Mouse (Mus musculus): ENCODE data around the gene Srrm4. TPM values are rescaled to one million over a fixed set of nuclear protein-coding genes. Genes with fewer than 3 reads are reported as not detected.

The Srrm4 gene
- polyA plus RNA-seq, 1 experiment from 2014 or later, result 0.18 TPM

DNA sequence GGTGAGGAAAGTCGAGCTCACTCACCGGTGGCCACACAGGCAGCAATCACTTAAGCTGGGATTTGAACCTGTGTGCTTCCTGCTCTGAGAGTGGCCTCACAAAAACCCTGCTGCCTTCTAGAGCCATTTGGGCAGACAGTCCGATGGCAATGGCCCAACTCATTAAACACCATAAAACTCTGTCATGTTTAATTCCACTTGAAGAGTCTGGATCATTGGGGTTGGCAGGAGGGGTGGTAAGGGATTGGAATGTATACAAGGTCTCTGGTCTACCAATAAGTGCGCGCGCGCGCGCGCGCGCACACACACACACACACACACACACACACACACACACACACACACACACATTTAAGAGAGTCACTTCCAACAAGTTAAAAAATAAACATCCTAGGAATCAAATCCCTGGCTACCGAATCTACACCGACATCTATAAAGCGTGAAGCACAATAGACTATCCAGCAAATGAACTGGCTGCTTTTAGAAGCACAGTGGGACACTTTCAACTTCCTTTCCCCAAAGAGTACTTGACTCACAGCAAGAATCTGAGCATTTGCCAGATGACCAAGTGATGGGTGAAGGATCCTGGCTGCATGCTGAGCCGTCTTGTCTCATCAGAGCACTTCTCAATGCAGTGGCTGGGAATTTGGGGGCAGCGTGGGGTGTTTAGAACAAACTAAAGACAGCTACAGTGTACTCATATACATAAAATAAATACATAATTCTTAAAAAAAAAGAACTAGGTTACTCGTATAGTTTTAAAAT is 112.8 kb downstream of the Srrm4 start:
- TF ChIP-seq CTCF (IDR thresholded peaks at IDR 0.05; ENCODE audit: low read depth), result no peak
- Histone ChIP-seq H3K27me3 (ENCODE audit: insufficient read depth, low read length) (no peaks in the 10 kb centered on the region), H3K4me3 (ENCODE audit: low read depth, low read length) (no peak overlapping the region), H3K4me2 (no peak overlapping the region), H3K9ac (no peak overlapping the region), H3K27ac (ENCODE audit: low read depth) (no peak overlapping the region), H3K4me1 (ENCODE audit: insufficient read depth) (no peaks in the 10 kb centered on the region), H3K36me3 (ENCODE audit: insufficient read depth) (no peaks in the 10 kb centered on the region), H3K9me3 (ENCODE audit: low read depth, low read length) (no peaks in the 10 kb centered on the region)
- ATAC-seq (ENCODE audit: insufficient read depth) (peak; percentile 43), DNase-seq (peak; percentile 88)
- 75% methylated on average over 18 of the region's 18 CpGs for WGBS

DNA sequence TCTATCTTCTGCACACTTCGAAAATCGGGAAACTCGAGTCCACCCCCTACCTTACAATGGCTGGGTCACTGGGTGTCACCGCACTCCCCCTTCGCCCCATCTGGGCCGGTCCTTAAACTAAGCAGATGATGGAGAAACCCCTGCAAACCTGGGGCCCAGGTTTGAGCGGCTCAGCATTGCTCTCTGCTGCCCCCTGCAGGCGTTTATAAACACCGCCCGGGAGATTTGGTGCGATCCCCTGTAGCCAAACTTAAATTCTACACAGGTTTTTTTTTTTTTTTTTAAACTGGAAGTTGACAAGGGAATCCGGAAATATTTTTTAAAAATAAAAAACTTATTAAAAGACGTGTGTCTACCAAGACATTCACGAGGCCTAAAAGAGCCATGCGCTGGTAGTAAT is 115.6 kb downstream of the Srrm4 start:
- Histone ChIP-seq H3K36me3 (ENCODE audit: insufficient read depth) (no peaks in the 10 kb centered on the region), H3K4me2 (no peak overlapping the region), H3K27ac (ENCODE audit: low read depth) (no peak overlapping the region), H3K9ac (no peak overlapping the region), H3K4me3 (ENCODE audit: low read depth, low read length) (no peak overlapping the region), H3K9me3 (ENCODE audit: low read depth, low read length) (no peaks in the 10 kb centered on the region), H3K27me3 (ENCODE audit: insufficient read depth, low read length) (no peaks in the 10 kb centered on the region), H3K4me1 (ENCODE audit: insufficient read depth) (no peaks in the 10 kb centered on the region)
- WGBS, result 12% methylated on average over 15 of the region's 15 CpGs
- peak; percentile 82 for TF ChIP-seq CTCF (IDR thresholded peaks at IDR 0.05; ENCODE audit: low read depth)
- DNase-seq (peak; percentile 83), ATAC-seq (ENCODE audit: insufficient read depth) (peak; percentile 40; the same call in 1 of the 2 replicates)

DNA sequence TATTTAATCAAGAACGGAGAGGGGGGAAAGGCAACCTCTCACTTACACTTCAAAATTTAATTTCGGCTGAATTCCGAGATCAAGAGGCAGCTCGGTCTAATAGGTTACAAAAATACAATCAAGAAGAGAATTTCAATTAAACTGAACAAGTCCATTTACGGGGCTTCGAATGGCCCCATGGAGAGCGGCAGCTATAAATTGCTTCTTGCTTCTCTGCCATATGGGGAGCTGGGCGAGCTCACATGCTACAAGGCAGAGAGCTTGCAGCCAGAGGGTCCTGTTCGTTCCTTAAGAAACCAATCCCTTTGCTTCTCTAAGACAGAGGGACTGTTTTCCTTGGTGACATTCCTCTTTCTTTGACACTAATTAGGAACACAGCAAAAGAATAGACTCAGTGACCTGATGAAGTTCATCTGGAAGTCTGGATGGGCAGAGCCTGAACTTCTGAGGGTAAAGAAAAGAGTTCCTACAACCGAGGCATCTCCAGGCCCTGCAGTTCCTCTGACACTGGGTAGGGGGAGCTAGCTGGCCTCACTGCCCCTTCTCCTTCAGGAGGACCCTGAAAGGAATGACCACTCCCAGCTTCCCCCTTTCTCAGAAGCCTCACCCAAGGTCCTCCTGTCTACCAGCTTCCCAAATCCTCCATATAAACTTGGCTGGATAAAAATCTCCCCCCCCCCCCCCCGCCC is 130.1 kb downstream of the Srrm4 start:
- H3K4me2 ChIP-seq, result no peak overlapping the region
- peak; percentile 61 for TF ChIP-seq CTCF (IDR thresholded peaks at IDR 0.05; ENCODE audit: low read depth)
- H3K9me3 ChIP-seq (ENCODE audit: low read depth, low read length), result no peaks in the 10 kb centered on the region
- WGBS, result 61% methylated on average over 11 of the region's 11 CpGs
- DNase-seq (no peak), ATAC-seq (ENCODE audit: insufficient read depth) (no peak)
- no peaks in the 10 kb centered on the region for H3K36me3 ChIP-seq (ENCODE audit: insufficient read depth)
- no peak overlapping the region for H3K4me3 ChIP-seq (ENCODE audit: low read depth, low read length)
- H3K27ac ChIP-seq (ENCODE audit: low read depth), result no peak overlapping the region
- H3K27me3 ChIP-seq (ENCODE audit: insufficient read depth, low read length), result no peaks in the 10 kb centered on the region
- no peak overlapping the region for H3K9ac ChIP-seq
- no peaks in the 10 kb centered on the region for H3K4me1 ChIP-seq (ENCODE audit: insufficient read depth)

GRCm38 (mm10) chr5:116459970-116460369 is 131.6 kb downstream of the Srrm4 start:
- no peak overlapping the region for H3K4me2 ChIP-seq
- DNase-seq, result no peak
- WGBS, result 83% methylated on average over 2 of the region's 2 CpGs
- no peaks in the 10 kb centered on the region for H3K4me1 ChIP-seq (ENCODE audit: insufficient read depth)
- no peak for TF ChIP-seq CTCF (IDR thresholded peaks at IDR 0.05; ENCODE audit: low read depth)
- ATAC-seq (ENCODE audit: insufficient read depth), result no peak
- no peak overlapping the region for H3K4me3 ChIP-seq (ENCODE audit: low read depth, low read length)
- no peak overlapping the region for H3K27ac ChIP-seq (ENCODE audit: low read depth)
- no peaks in the 10 kb centered on the region for H3K36me3 ChIP-seq (ENCODE audit: insufficient read depth)
- no peak overlapping the region for H3K9ac ChIP-seq
- H3K27me3 ChIP-seq (ENCODE audit: insufficient read depth, low read length), result no peaks in the 10 kb centered on the region
- H3K9me3 ChIP-seq (ENCODE audit: low read depth, low read length), result no peaks in the 10 kb centered on the region

- H3K4me2 ChIP-seq, result no peak overlapping the region
- no peaks in the 10 kb centered on the region for H3K36me3 ChIP-seq (ENCODE audit: insufficient read depth)
- H3K27me3 ChIP-seq (ENCODE audit: insufficient read depth, low read length), result no peaks in the 10 kb centered on the region
- H3K27ac ChIP-seq (ENCODE audit: low read depth), result no peak overlapping the region
- no peak for TF ChIP-seq CTCF (IDR thresholded peaks at IDR 0.05; ENCODE audit: low read depth)
- H3K9me3 ChIP-seq (ENCODE audit: low read depth, low read length), result no peaks in the 10 kb centered on the region
- H3K4me1 ChIP-seq (ENCODE audit: insufficient read depth), result no peaks in the 10 kb centered on the region
- DNase-seq (no peak), ATAC-seq (ENCODE audit: insufficient read depth) (no peak)
- no peak overlapping the region for H3K4me3 ChIP-seq (ENCODE audit: low read depth, low read length)
- no peak overlapping the region for H3K9ac ChIP-seq
- 77% methylated on average over 7 of the region's 7 CpGs for WGBS
These were observed 133.8 kb downstream of the Srrm4 start for GRCm38 (mm10) chr5:116457791-116458190.

GRCm38 (mm10) chr5:116456796-116457515 is 134.7 kb downstream of the Srrm4 start:
- no peaks in the 10 kb centered on the region for H3K36me3 ChIP-seq (ENCODE audit: insufficient read depth)
- WGBS, result 32% methylated on average over 10 of the region's 10 CpGs
- H3K27me3 ChIP-seq (ENCODE audit: insufficient read depth, low read length), result no peaks in the 10 kb centered on the region
- ATAC-seq (ENCODE audit: insufficient read depth) (no peak), DNase-seq (no peak)
- no peak for TF ChIP-seq CTCF (IDR thresholded peaks at IDR 0.05; ENCODE audit: low read depth)
- H3K4me1 ChIP-seq (ENCODE audit: insufficient read depth), result no peaks in the 10 kb centered on the region
- no peak overlapping the region for H3K27ac ChIP-seq (ENCODE audit: low read depth)
- H3K4me2 ChIP-seq, result 0 out of 2 replicates have a peak overlapping the region, but pooled peaks have one; percentile 20
- no peaks in the 10 kb centered on the region for H3K9me3 ChIP-seq (ENCODE audit: low read depth, low read length)
- H3K4me3 ChIP-seq (ENCODE audit: low read depth, low read length), result no peak overlapping the region
- H3K9ac ChIP-seq, result no peak overlapping the region
